Mouse (Mus musculus): ENCODE data around the gene Crim1.

Gene Crim1

DNA sequence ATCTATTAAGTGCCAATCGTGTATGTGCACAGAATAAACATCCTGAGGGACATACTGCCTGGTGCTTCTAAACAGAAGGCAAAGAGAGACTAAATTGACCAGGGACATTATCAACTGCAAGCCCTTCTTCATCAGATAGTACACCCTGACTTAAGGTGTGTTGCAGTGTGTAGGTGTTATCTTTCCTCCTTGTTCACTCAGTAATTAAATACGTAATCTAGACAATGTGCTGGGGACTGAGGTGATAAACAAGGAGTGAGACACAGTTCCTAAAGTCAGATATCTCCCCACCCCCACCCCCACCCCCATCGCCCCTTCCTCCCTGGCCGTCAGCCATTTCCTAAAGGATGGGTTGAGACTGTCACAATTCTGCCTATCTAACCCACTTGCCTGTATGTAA is 127.1 kb downstream of the Crim1 start:
- no peak for DNase-seq (ENCODE audit: low spot score in 2 of 2)

DNA sequence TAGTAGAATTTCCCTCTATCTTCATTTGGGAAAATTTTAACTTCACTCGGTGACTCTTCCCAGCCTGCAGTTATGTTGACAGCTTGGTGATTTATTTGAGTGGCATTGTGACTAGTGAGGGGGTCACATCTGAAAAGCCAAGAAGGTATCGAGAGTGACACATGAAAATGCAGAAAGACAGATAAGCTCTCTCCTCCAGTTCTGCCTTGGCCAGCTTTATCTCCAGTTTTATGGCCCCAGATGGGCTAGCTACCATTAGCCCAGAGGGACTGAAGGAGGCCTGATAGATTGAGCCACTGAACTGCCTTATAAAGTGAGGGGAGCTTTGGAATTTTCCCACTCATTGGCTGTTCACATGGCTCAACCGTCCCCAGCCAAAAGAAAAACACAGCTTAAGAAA is 128.2 kb downstream of the Crim1 start:
- DNase-seq (ENCODE audit: low spot score in 2 of 2) = no peak

DNA sequence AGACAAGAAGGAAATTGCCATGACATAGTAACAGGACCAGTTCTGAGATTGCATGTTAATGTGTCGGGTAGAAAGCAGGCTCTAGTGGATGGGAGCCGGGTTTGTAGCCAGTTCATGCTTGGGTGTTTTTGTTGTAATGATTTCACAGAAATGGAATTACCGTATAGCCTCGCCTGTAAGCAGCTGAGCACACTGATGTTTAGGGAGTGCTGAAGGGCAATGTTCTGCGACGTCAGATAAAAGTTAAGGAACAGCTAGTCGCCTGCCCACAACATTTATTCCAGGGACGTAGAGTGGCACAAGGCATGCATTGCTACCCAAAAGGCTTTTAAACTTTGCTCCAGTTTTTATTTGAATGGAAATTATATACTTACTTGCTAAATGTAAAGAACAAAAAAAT is 131.4 kb downstream of the Crim1 start:
- DNase-seq (ENCODE audit: low spot score in 2 of 2) = no peak

DNA sequence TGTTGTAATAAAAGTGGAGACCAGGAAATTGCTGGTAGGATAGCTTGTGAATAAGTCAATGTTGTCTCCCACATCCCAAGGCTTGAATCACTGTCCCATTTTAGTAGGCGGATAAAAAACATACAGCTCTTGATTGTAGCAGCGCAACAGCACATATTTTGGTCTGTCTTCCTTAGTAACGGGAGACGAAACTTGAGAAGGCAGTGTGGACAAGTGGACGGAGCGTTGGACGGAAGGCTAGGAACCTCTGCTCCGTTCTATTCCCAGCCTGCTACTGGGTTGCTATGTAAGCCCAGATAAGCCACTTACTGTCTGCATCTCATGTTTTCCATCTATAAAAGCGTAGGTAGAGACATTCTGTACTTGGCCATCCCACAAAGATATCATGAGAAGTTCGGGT is 133.2 kb downstream of the Crim1 start:
- DNase-seq (ENCODE audit: low spot score in 2 of 2) = no peak

DNA sequence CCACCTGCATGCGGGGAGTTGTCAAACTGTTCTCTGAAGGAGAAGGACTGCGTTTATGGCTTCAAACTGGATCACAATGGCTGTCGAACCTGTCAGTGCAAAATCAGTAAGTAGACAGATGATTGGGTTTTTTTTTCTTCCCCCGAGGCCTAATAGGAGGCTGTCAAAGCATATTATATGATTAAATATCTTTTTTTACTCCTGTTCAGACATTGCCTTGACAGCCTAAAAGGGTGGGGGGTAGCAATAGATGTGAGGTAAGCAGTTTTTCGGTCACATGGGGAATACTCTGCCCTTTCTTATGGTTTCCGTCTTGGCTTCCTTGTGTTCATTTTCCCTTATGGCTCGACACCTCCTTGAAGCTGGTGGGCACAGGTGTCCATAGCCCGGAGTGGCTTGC is 135.2 kb downstream of the Crim1 start:
- DNase-seq (ENCODE audit: low spot score in 2 of 2) = no peak

DNA sequence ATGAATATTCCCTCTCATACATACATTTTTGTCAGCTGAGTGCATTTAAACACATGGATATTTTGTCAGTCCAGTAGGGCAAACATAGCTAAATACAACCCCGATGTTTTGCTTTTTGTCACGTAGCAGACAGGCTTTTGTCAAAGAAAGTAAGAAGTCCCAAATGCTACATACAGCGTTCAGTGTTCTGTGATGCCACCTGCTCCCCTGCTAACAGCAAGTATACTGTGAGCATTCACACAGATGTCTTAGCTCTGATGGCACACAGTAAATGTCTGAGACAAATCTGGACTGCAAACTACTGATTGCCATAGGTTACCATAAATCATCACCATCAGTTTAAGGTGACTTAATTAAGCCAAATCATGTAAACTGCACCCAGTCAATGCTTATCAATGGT is 143.6 kb downstream of the Crim1 start:
- DNase-seq (ENCODE audit: low spot score in 2 of 2) = no peak

DNA sequence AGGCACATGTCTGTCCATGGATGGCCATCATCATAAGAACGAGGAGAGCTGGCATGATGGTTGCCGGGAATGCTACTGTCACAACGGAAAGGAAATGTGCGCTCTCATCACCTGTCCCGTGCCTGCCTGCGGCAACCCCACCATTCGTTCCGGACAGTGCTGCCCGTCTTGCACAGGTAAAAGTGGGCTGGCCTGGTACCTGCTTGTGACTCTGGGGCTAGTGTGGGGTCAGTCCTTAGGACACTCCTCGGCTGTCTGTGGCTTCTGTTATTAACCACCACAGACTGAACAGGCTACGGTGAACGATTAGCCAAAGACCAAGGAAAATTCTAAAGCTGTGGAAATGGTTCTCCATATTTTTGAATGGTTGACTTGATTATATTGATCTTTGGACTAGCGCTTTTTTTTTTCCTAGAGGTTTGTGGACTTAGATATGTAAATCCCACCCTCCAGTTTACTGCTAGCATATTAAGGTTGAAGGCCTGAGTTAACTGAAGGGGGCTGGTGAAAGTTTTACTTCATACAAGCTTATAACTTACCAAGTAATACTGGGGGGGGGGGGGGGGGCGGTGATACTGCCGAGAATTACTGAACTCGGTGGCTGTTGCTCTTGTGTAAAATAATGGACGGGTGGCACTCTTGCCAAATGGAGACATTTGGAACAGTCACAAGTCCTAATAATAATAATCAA is 147.2 kb downstream of the Crim1 start:
- no peak for DNase-seq (ENCODE audit: low spot score in 2 of 2)

DNA sequence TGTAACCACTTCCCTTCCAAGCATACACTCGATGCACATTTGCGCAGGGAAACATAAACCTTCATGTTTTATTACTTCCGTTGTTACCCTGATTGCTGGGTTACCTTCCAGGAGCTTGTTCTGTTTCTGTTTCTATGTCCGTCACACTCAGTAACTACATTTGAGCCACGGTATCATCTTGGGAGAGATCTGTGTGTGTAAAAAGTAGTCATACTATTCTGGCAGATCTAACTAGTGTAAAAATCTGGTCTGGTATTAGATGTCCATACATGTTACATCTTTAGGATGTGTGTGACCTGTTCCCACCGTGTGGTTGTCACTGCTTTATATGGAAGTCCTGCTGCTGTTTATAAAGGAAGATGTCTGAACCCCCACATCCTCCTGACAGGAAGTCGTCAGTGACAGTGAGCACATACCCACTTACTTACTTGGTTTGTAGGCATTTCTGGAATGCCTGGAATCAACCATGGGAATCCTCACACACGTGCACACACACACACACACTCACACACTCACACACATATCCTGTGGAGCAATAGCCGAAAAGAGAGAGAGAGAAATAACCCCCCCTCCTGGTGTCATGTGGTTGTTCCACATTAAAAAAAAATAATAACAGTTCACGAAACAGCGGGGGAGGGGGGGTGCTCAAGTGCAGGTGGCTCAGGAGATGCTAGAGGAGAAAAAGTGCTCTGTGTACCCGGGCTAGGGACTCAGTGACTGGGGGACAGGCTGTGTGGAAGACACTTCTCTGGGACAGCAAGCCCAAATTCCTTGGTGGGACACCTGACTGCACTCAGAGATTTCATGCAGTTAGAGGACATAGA is 151.8 kb downstream of the Crim1 start:
- DNase-seq (ENCODE audit: low spot score in 2 of 2) = no peak

DNA sequence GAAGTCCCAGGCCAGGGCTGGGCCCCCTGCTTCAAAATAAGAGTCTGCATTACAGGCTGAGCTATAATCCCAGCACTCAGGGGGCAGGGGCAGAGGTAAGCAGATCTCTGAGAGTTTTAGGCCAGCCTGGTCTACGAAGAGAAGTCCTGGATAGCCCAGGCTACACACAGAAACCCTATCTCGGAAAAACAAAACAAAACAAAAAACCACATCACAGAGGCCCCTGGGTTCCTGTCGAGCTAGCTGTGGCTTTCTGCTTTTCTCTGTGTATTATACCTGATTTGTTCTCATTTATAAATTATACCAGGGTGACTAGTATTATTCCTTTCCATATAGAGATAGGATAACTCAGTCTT is 152.4 kb downstream of the Crim1 start:
- no peak for DNase-seq (ENCODE audit: low spot score in 2 of 2)

DNA sequence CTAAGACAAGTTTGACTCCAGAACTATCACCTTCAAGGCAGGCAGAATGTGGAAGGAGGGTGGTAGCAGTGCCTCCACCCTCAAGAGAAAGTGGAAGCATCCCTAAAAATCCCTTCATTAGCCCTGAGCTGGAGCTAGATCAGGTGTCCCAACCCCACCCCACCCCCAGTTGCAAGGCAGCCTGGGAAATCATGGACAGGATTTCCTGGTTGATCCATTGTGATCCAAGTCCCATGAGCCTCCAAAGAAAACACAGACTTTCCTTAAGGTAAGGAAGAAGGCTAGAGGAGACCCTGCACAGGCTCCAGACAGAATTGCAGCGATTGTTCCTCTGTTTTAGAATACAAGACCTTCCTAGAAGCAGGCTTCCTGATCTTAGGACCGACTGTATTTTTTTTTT is 154.4 kb downstream of the Crim1 start:
- DNase-seq (ENCODE audit: low spot score in 2 of 2) = no peak

DNA sequence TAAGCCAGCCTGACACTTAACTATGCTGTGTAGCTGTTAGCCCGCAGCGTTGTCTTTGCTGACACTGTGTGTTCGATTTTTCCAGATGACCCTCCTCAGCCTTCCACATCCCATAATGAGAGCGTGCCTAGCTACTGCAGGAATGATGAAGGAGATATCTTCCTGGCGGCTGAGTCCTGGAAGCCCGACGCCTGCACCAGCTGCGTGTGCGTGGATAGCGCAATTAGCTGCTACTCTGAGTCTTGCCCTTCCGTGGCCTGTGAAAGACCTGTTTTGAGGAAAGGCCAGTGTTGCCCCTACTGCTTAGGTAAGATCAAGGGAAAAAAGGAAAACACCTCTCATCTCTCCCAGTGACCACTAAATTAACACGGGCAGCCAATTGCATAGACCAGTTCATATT is 154.8 kb downstream of the Crim1 start:
- no peak for DNase-seq (ENCODE audit: low spot score in 2 of 2)

DNA sequence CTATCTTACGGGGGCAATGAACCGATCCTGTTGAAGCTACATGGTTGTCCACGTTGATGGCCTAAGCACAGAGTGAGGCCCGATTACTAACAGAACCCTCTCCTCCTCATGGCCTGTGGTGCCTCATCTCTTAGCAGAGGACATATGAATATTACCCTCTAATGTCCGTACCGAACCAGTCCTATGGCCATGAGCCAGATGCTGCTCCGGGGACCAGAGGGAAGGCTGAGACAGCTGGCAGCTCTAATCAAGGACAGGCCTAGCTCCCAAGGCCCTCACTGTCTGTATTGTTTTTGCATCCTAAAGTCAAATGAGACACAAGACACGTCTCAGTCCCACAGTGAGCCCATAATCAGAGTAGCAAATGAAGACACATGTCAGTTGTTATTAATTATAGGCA is 155.6 kb downstream of the Crim1 start:
- no peak for DNase-seq (ENCODE audit: low spot score in 2 of 2)

DNA sequence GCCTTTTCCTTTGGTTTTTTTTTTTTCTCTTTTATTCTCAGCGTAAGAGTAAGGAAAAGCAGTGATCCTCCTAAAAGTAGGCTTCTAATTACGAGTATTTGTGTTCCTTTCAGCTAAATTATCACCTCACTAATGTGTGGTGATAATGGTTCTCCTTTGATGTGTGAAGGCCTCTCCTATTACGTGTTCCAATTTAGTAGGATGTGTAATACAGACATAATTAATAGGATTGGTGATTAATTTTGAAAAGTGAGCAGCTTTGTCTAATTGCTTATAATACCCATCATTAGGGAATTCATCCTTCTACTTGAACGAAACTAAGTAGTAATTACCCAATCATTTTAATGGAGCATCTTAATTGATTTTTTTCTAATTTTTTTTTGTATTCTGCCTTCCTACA is 157.7 kb downstream of the Crim1 start:
- DNase-seq (ENCODE audit: low spot score in 2 of 2) = no peak

DNA sequence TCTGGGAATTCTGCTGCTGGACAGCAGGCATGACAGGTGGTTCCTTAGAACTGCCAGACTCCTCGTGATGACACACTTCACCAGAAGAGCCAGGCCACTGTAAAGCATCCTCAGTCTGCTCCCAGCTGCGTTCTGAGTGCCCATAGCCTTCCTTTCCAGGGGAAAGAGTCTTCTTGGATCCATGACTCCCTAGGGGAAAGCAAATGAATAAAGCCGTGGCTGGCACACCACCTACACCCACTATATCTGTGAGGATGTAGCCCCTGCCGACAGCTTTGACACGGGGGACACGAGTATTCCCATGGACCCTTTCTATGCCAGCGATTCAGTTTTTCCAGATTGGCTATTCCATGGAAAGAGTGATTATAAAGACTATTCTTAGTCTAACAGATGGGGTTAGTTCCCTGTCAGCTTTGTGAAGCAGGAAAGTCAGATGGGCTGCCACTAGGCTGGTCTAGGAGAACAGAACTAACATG is 158.2 kb downstream of the Crim1 start:
- DNase-seq (ENCODE audit: low spot score in 2 of 2) = no peak

DNA sequence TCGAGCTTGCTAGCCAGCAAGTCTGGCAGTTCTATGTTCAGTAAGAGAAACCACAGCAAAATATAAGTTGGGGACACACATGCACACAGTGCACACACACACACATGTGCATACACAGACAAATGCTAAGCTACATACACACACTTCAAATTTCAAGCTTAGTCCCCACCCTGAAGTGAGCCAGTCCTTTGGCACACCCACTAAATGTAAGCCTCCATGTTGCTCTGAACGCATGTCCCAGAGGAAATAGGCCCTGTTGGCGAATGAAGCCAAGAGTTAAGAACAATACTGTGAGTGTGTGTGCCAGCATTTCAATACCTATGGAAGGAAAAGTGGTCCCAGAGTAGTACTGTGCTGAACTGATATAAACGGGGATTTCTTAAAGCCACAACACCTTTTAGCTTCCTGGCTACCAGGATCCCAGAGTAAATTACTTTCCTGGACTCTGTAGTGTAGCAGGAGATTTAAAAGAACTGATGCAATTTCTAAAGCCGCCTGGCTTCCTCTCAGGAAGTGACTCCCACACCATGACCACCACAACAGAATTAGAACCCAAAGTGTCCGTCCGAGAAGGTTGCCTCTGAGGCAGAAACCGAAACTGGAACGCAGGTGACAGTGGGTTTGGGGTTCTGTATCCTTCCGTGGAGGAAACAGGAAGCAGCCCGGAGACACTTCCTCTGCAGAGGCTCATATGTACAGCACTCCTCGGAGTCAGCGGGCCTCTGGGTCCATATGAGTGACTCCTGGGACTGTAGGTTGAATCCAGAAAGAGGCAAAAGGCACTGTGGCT is 162.1 kb downstream of the Crim1 start:
- DNase-seq (ENCODE audit: low spot score in 2 of 2) = no peak

DNA sequence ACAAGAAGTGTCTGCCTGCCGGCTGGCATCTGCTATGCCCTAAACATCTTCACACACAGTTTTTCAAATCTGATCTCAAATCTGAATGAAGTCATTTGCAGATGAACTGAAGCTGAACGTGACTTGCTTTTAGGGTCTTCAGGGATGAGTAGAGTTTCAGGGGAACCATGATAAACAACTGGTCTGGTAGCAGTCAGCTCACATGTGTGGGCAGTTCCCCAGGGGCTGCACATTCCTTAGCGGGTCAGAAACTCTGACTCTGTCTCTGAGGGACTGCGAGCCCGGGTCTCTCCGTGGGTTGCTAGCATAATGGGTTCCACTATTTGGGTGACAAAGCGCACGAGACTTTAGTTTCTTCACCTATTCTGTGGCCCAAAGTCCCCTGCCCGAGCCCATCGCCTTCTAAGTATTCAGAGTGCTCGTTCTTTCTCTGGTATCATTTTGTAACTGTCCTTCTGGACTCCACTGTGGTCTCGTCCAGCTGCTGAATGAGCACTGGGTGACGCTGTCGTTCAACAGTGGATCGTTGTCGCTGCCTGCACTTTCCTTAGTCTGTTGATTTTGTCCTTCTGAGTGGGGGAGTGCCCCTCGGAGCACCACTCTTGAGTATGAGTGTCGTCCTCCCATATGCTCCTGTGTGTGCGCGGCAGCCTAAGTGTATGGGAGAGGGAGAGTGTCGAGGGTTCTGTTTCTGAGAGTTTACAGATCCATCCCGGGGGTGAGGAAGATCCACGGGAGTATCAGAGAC is 164.7 kb downstream of the Crim1 start:
- no peak for DNase-seq (ENCODE audit: low spot score in 2 of 2)

DNA sequence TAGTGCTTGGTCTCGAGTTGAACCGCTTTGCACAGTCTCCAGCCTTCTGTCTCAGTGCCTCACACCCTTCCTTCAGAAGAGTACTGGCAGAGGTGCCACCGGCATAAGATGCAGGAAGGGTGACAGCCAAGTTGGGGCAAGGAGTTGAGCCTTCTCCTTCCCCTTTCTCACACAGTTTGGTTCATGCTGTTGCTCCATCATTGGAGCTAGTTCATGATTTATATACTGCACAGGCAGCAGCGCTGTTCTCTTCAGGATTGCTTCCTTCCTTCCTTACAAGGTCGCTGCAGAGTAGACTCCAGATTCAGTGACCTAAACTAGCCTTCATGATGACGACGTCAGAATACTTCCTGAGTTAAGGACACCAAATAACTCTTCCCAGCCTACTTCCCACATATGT is 166.0 kb downstream of the Crim1 start:
- no peak for DNase-seq (ENCODE audit: low spot score in 2 of 2)

DNA sequence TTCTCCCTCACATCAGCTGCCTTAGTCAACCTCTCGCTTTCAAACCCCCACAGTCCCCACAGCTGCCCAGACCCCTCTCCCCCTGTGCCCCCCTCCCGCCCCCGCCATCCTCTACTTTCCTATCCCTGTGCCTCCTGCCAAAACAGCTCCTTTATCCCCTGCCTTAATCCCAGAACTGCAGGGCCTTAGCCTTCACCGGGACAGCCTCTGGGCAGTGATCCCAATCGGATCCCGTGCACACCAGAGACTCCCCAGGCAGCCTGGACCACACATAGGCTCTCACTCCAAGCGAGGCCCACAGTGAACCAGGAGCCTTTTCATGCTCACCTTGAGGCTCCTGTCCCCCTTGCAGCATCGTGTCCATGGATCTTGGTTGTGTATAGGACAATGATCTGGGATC is 168.4 kb downstream of the Crim1 start:
- no peak for DNase-seq (ENCODE audit: low spot score in 2 of 2)

DNA sequence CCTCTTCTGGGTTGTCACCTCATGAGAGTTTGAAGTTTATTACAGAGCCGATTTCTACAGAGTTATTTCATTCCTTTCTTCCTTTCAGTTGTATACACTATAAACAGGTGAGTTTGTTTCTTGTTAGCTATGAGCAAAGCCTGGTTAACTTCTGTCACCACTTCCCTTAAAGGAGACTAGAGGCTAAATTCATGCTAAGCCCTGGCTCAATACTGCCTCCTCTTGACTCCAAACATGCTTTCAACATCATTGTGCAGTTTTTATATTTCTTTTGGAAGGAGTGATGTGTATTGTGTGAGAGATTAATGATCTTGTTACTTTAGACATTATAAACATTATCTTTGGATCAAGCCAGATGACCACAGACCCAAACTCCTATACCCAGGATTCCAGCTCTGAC is 170.4 kb downstream of the Crim1 start:
- no peak for DNase-seq (ENCODE audit: low spot score in 2 of 2)

DNA sequence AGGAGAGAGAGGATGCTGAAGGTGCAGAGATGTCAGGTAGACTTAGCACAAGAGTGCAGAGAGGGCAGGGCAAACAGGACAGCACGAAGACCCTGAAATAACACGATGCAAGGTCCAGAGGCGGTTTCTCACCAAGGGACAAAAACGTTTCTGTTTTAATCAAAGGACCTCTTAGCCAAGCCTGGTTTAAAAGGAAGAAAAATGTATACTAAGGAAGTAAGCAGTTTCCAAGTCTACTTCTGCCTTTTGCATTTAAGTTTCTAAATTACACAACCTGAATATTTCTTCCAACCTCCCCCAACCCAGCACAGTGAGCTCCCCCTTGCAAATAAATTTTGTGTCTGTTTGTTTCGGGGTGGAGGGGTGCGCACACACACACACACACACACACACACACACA is 173.1 kb downstream of the Crim1 start:
- DNase-seq (ENCODE audit: low spot score in 2 of 2) = no peak

DNA sequence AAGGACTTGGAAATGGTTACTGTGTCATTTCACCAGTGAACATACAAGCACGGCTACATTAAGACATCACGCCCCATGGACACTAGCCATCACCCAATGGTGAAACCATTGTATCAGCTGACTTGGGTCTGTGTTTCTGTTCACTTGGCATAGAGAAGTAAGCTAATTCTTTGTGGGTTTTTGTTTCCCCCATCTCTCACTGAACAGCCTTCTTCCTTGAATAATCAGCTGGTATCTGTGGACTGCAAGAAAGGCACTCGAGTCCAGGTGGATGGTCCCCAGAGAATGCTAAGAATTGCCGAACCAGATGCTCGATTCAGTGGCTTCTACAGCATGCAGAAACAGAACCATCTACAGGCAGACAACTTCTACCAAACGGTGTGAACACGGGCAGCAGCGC is 173.8 kb downstream of the Crim1 start:
- no peak for DNase-seq (ENCODE audit: low spot score in 2 of 2)

DNA sequence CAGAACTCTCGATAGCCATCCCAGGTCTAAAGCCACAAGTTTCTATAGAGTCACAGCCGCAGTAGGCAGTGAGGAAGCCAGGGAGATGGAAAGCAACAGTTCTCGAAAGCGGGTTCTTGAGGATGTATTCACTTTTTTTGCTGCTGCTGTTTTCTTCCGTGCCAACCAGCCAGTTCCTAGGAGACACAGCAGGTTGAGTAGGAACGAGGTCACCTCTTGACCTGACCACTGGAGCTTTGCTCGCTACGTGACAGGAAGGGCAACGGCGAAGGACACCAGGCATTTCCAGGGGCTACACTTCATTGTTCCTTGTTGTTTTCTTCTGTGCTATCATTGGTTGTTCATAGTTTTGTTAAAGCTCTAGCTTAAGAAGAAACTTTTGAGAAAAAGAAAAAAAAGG is 174.7 kb downstream of the Crim1 start:
- DNase-seq (ENCODE audit: low spot score in 2 of 2) = no peak

All from left cerebral cortex, adult 9 months (tissue).